8 mouse cellular contexts compared by ENCODE assay signal in genomic region chr16:76370041-76370715, GRCm38 (mm10). TPM values are rescaled to one million over a fixed set of nuclear protein-coding genes. Genes with fewer than 3 reads are reported as not detected.
DNase-seq lines count a peak whose midpoint lies in the region; ATAC-seq and TF ChIP-seq lines count a peak whose summit lies in the region.

No protein-coding gene starts in this region.

- peaks cover 14% of the 10 kb centered on the region for H3K4me1 ChIP-seq in forebrain, embryonic 14.5 days (ENCODE audit: control insufficient read depth, insufficient read depth, low read length)
- H3K4me1 ChIP-seq in kidney, adult 2 months (ENCODE audit: control insufficient read depth, insufficient read depth, low read length), result peaks cover 26% of the 10 kb centered on the region; the same call in 1 of the 2 replicates
- peaks cover 12% of the 10 kb centered on the region; the same call in 1 of the 2 replicates for H3K4me1 ChIP-seq in lung, postnatal 0 days (ENCODE audit: insufficient read depth, low read depth, low read length)

- no peak for ATAC-seq in forebrain, embryonic 14.5 days
- no peak for ATAC-seq in lung, postnatal 0 days

- no peak overlapping the region for H3K27ac ChIP-seq in forebrain, embryonic 14.5 days (ENCODE audit: low read depth, low read length)
- no peak overlapping the region for H3K27ac ChIP-seq in kidney, adult 2 months (ENCODE audit: insufficient read depth, low read depth, low read length)
- H3K27ac ChIP-seq in lung, postnatal 0 days (ENCODE audit: low read length), result no peak overlapping the region

- TF ChIP-seq CTCF in kidney, adult 2 months (conservative IDR thresholded peaks at IDR 0.05; ENCODE audit: insufficient read depth, insufficient read length, low read depth, low read length), result peak; percentile 63
- peak; percentile 67 for TF ChIP-seq CTCF in lung, postnatal 0 days (IDR thresholded peaks at IDR 0.05)

- WGBS in forebrain, embryonic 14.5 days, result 44% methylated on average over 6 of the region's 6 CpGs
- WGBS in kidney, adult 2 months, result 8% methylated on average over 6 of the region's 6 CpGs
- 12% methylated on average over 6 of the region's 6 CpGs for WGBS in lung, postnatal 0 days

- no peak overlapping the region for H3K4me3 ChIP-seq in forebrain, embryonic 14.5 days (ENCODE audit: low read depth, low read length)
- peak overlapping the region; percentile 33; the same call in 1 of the 2 replicates for H3K4me3 ChIP-seq in kidney, adult 2 months (ENCODE audit: insufficient read depth, low read depth, low read length)
- H3K4me3 ChIP-seq in lung, postnatal 0 days (ENCODE audit: low read depth, low read length), result peak overlapping the region; percentile 96

- peak overlapping the region; percentile 71; the same call in 1 of the 2 replicates for H3K4me2 ChIP-seq in forebrain, embryonic 14.5 days (ENCODE audit: low read length)
- H3K4me2 ChIP-seq in lung, postnatal 0 days (replicated peaks; ENCODE audit: low read depth, low read length), result peak overlapping the region; percentile 74

- no peaks in the 10 kb centered on the region for H3K36me3 ChIP-seq in forebrain, embryonic 14.5 days (ENCODE audit: control insufficient read depth, insufficient read depth, low read length)
- H3K36me3 ChIP-seq in kidney, adult 2 months (ENCODE audit: control insufficient read depth, insufficient read depth, low read length), result no peaks in the 10 kb centered on the region
- no peaks in the 10 kb centered on the region for H3K36me3 ChIP-seq in lung, postnatal 0 days (ENCODE audit: insufficient read depth, low read length)

- DNase-seq in ovary, postnatal 36 days (ENCODE audit: low spot score), result peak; percentile 35
- no peak for DNase-seq in ovary, postnatal 14 days (ENCODE audit: low spot score)
- DNase-seq in cerebellum, adult 18-20 months, result peak; percentile 61 to 80
- peak; percentile 52 for DNase-seq in forebrain, embryonic 14.5 days (ENCODE audit: low spot score)
- peak; percentile 62 for DNase-seq in kidney, adult 2 months
- peak; percentile 73 for DNase-seq in lung, postnatal 0 days (ENCODE audit: low spot score)
- peak; percentile 66 to 71 for DNase-seq in spleen, postnatal 4 days (ENCODE audit: low spot score in 2 of 2)
- DNase-seq in layer of hippocampus, adult 9-10 months (ENCODE audit: low spot score), result no peak

- H3K9ac ChIP-seq in forebrain, embryonic 14.5 days (ENCODE audit: low read length), result no peak overlapping the region
- H3K9ac ChIP-seq in lung, postnatal 0 days (replicated peaks; ENCODE audit: low read depth), result no peak overlapping the region

- TF ChIP-seq POLR2A in kidney, adult 2 months (IDR thresholded peaks at IDR 0.05; ENCODE audit: low read depth, low read length), result no peak

- no peaks in the 10 kb centered on the region for H3K27me3 ChIP-seq in forebrain, embryonic 14.5 days (replicated peaks; ENCODE audit: control insufficient read depth, insufficient read depth, low read length)
- no peaks in the 10 kb centered on the region for H3K27me3 ChIP-seq in kidney, adult 2 months (replicated peaks; ENCODE audit: control insufficient read depth, insufficient read depth, low read length)
- no peaks in the 10 kb centered on the region for H3K27me3 ChIP-seq in lung, postnatal 0 days (replicated peaks; ENCODE audit: insufficient read depth, low read length)

- no peaks in the 10 kb centered on the region for H3K9me3 ChIP-seq in forebrain, embryonic 14.5 days (replicated peaks; ENCODE audit: control insufficient read depth, low read length)
- H3K9me3 ChIP-seq in lung, postnatal 0 days (ENCODE audit: low read length), result no peaks in the 10 kb centered on the region

- no peak for TF ChIP-seq EP300 in lung, postnatal 0 days (IDR thresholded peaks at IDR 0.05)

RNA-seq across cellular contexts. Expression of gene Nrip1, which starts 3.4 kb away (rescaled TPM):
- 16.5 and 24.0 TPM in 2 replicates for polyA plus RNA-seq in forebrain, embryonic 14.5 days (2014; fragmentation: Nextera tagmentation; extraction: Ambion mirVana)
- 7.1 and 8.3 TPM in 2 replicates for polyA plus RNA-seq in kidney, adult 2 months (2012; rRNA removed)
- polyA plus RNA-seq in lung, postnatal 0 days (2015; fragmentation: Nextera tagmentation; extraction: Ambion mirVana), result 25.3 and 29.6 TPM in 2 replicates

Comparison
In these comparisons a context has a peak if more than half of its experiments do, and no peak if none do; other contexts are left out.
1. DNase-seq: peak in ovary, postnatal 36 days (single experiment), cerebellum, adult 18-20 months (2 of 2), forebrain, embryonic 14.5 days (single experiment), kidney, adult 2 months (single experiment), lung, postnatal 0 days (single experiment) and spleen, postnatal 4 days (2 of 2); none in ovary, postnatal 14 days (single experiment) and layer of hippocampus, adult 9-10 months (single experiment).